Mouse (Mus musculus): ENCODE results near the gene Klhl31.

Klhl31 gene

GRCm38 (mm10) chr9:77622874-77623273 is 13.4 kb upstream of the Klhl31 start:
- ATAC-seq (ENCODE audit: insufficient number of reproducible peaks, low FRiP score, low TSS enrichment), result no peak

GRCm38 (mm10) chr9:77623318-77624050 is 12.8 kb upstream of the Klhl31 start:
- no peak for ATAC-seq (ENCODE audit: insufficient number of reproducible peaks, low FRiP score, low TSS enrichment)

- no peak for ATAC-seq (ENCODE audit: insufficient number of reproducible peaks, low FRiP score, low TSS enrichment)
Measured at GRCm38 (mm10) chr9:77624171-77624570, 12.1 kb upstream of the Klhl31 start.

- ATAC-seq (ENCODE audit: insufficient number of reproducible peaks, low FRiP score, low TSS enrichment), result no peak
Measured at GRCm38 (mm10) chr9:77628676-77629075, 7.6 kb upstream of the Klhl31 start.

- ATAC-seq (ENCODE audit: insufficient number of reproducible peaks, low FRiP score, low TSS enrichment), result no peak
Measured at GRCm38 (mm10) chr9:77629708-77630107, 6.6 kb upstream of the Klhl31 start.

GRCm38 (mm10) chr9:77630764-77631163 is 5.5 kb upstream of the Klhl31 start:
- ATAC-seq (ENCODE audit: insufficient number of reproducible peaks, low FRiP score, low TSS enrichment), result no peak

GRCm38 (mm10) chr9:77632432-77632831 is 3.9 kb upstream of the Klhl31 start:
- ATAC-seq (ENCODE audit: insufficient number of reproducible peaks, low FRiP score, low TSS enrichment), result no peak

GRCm38 (mm10) chr9:77636003-77636402 is 297 bp upstream of the Klhl31 start:
- no peak for ATAC-seq (ENCODE audit: insufficient number of reproducible peaks, low FRiP score, low TSS enrichment)

GRCm38 (mm10) chr9:77637357-77637756 is 1.1 kb downstream of the Klhl31 start:
- no peak for ATAC-seq (ENCODE audit: insufficient number of reproducible peaks, low FRiP score, low TSS enrichment)

GRCm38 (mm10) chr9:77645176-77645575 is 8.9 kb downstream of the Klhl31 start:
- no peak for ATAC-seq (ENCODE audit: insufficient number of reproducible peaks, low FRiP score, low TSS enrichment)

- no peak for ATAC-seq (ENCODE audit: insufficient number of reproducible peaks, low FRiP score, low TSS enrichment)
Measured at GRCm38 (mm10) chr9:77651847-77652246, 15.5 kb downstream of the Klhl31 start.

GRCm38 (mm10) chr9:77653907-77654306 is 17.6 kb downstream of the Klhl31 start:
- ATAC-seq (ENCODE audit: insufficient number of reproducible peaks, low FRiP score, low TSS enrichment), result no peak

- ATAC-seq (ENCODE audit: insufficient number of reproducible peaks, low FRiP score, low TSS enrichment), result peak; percentile 81
Measured at GRCm38 (mm10) chr9:77655181-77655934, 19.1 kb downstream of the Klhl31 start.

- peak; percentile 63 for ATAC-seq (ENCODE audit: insufficient number of reproducible peaks, low FRiP score, low TSS enrichment)
Measured at GRCm38 (mm10) chr9:77655935-77656288, 19.6 kb downstream of the Klhl31 start.

GRCm38 (mm10) chr9:77662917-77663316 is 26.6 kb downstream of the Klhl31 start:
- no peak for ATAC-seq (ENCODE audit: insufficient number of reproducible peaks, low FRiP score, low TSS enrichment)

- no peak for ATAC-seq (ENCODE audit: insufficient number of reproducible peaks, low FRiP score, low TSS enrichment)
Measured at GRCm38 (mm10) chr9:77670095-77670494, 33.8 kb downstream of the Klhl31 start.

GRCm38 (mm10) chr9:77671004-77671403 is 34.7 kb downstream of the Klhl31 start:
- ATAC-seq (ENCODE audit: insufficient number of reproducible peaks, low FRiP score, low TSS enrichment), result no peak

GRCm38 (mm10) chr9:77673218-77673617 is 36.9 kb downstream of the Klhl31 start:
- no peak for ATAC-seq (ENCODE audit: insufficient number of reproducible peaks, low FRiP score, low TSS enrichment)

- ATAC-seq (ENCODE audit: insufficient number of reproducible peaks, low FRiP score, low TSS enrichment), result no peak
Measured at GRCm38 (mm10) chr9:77673986-77674385, 37.7 kb downstream of the Klhl31 start.

- no peak for ATAC-seq (ENCODE audit: insufficient number of reproducible peaks, low FRiP score, low TSS enrichment)
Measured at GRCm38 (mm10) chr9:77684938-77685337, 48.6 kb downstream of the Klhl31 start.

- ATAC-seq (ENCODE audit: insufficient number of reproducible peaks, low FRiP score, low TSS enrichment), result no peak
Measured at GRCm38 (mm10) chr9:77685825-77686500, 49.7 kb downstream of the Klhl31 start.
